Mouse (Mus musculus) brown adipose tissue, adult 24 weeks (tissue): ENCODE results near the gene Sbno2. TPM values are rescaled to one million over a fixed set of nuclear protein-coding genes. Genes with fewer than 3 reads are reported as not detected.

ENCODE experiments used
- H3K27ac ChIP-seq: fragments of 200-500 bp; replicated peaks from 2 replicates; pipeline ENCODE4 v1.5.1; 2012; ENCODE audit warnings: low read depth, mild to moderate bottlenecking, low read length
- H3K4me1 ChIP-seq: fragments of 200-500 bp; 2 replicates; pipeline ENCODE4 v1.6.1; 2012; ENCODE audit warnings: low read length, mixed read lengths; ENCODE audit not compliant: control insufficient read depth, insufficient read depth, insufficient read length
- H3K4me3 ChIP-seq: fragments of 200-500 bp; 2 replicates; pipeline ENCODE4 v1.5.1; 2012; ENCODE audit warnings: low read depth, mild to moderate bottlenecking, low read length, moderate library complexity; ENCODE audit not compliant: insufficient read depth
- polyA plus RNA-seq: library from polyadenylated mRNA; stranded (reverse); fragments of >200 nt; gene quantifications from 2 replicates; pipeline ENCODE4 v1.2.4, GENCODE M21; 2012; ENCODE audit not compliant: missing spikeins, insufficient read depth, insufficient read length

Sbno2 gene
- polyA plus RNA-seq, 1 experiment: 14.3 TPM

GRCm38 (mm10) chr10:80118552-80118951 is 13.2 kb upstream of the Sbno2 start:
- Histone ChIP-seq H3K27ac (no peak overlapping the region), H3K4me1 (peaks cover 12% of the 10 kb centered on the region), H3K4me3 (no peak overlapping the region)

GRCm38 (mm10) chr10:80117736-80118135 is 12.4 kb upstream of the Sbno2 start:
- Histone ChIP-seq H3K4me3 (peak overlapping the region; percentile 92), H3K27ac (no peak overlapping the region), H3K4me1 (peaks cover 12% of the 10 kb centered on the region)

GRCm38 (mm10) chr10:80116927-80117691 is 11.7 kb upstream of the Sbno2 start:
- peaks cover 12% of the 10 kb centered on the region for H3K4me1 ChIP-seq
- peak overlapping the region; percentile 78 for H3K27ac ChIP-seq
- peak overlapping the region; percentile 92 for H3K4me3 ChIP-seq

GRCm38 (mm10) chr10:80116563-80116926 is 11.2 kb upstream of the Sbno2 start:
- Histone ChIP-seq H3K4me1 (peaks cover 12% of the 10 kb centered on the region), H3K27ac (peak overlapping the region; percentile 78), H3K4me3 (peak overlapping the region; percentile 92)

- peak overlapping the region; percentile 78 for H3K27ac ChIP-seq
- H3K4me1 ChIP-seq: peaks cover 12% of the 10 kb centered on the region
- peak overlapping the region; percentile 92 for H3K4me3 ChIP-seq
These were observed 10.6 kb upstream of the Sbno2 start for GRCm38 (mm10) chr10:80115944-80116335.

GRCm38 (mm10) chr10:80115290-80115943 is 10.0 kb upstream of the Sbno2 start, which contains the start of gene Stk11:
Gene Stk11, plus strand, starts transcription at chr10:80115803.
- Histone ChIP-seq H3K4me1 (peaks cover 12% of the 10 kb centered on the region), H3K27ac (peak within 1 kb of the TSS; percentile 78), H3K4me3 (peak within 1 kb of the TSS; percentile 92)

GRCm38 (mm10) chr10:80114341-80115284 is 9.2 kb upstream of the Sbno2 start:
- H3K4me3 ChIP-seq: peak overlapping the region; percentile 61
- H3K4me1 ChIP-seq: peaks cover 12% of the 10 kb centered on the region
- H3K27ac ChIP-seq: peak overlapping the region; percentile 77

GRCm38 (mm10) chr10:80107678-80108077 is 2.3 kb upstream of the Sbno2 start:
- Histone ChIP-seq H3K4me1 (peaks cover 9% of the 10 kb centered on the region; the same call in 1 of the 2 replicates), H3K4me3 (no peak overlapping the region), H3K27ac (no peak overlapping the region)

GRCm38 (mm10) chr10:80105926-80106325 is 555 bp upstream of the Sbno2 start:
- Histone ChIP-seq H3K4me1 (peaks cover 18% of the 10 kb centered on the region), H3K27ac (no peak overlapping the region), H3K4me3 (no peak overlapping the region)

- H3K4me3 ChIP-seq: no peak overlapping the region
- H3K4me1 ChIP-seq: peaks cover 35% of the 10 kb centered on the region
- peak overlapping the region; percentile 78 for H3K27ac ChIP-seq
These were observed 1.2 kb downstream of the Sbno2 start for GRCm38 (mm10) chr10:80104181-80104580.

GRCm38 (mm10) chr10:80103032-80103431 is 2.3 kb downstream of the Sbno2 start:
- peak overlapping the region; percentile 91 for H3K27ac ChIP-seq
- H3K4me3 ChIP-seq: no peak overlapping the region
- H3K4me1 ChIP-seq: peaks cover 44% of the 10 kb centered on the region

GRCm38 (mm10) chr10:80102216-80102915 is 3.0 kb downstream of the Sbno2 start:
- Histone ChIP-seq H3K27ac (peak overlapping the region; percentile 98), H3K4me1 (peaks cover 49% of the 10 kb centered on the region), H3K4me3 (peak overlapping the region; percentile 100)

GRCm38 (mm10) chr10:80100982-80101381 is 4.4 kb downstream of the Sbno2 start:
- Histone ChIP-seq H3K4me3 (peak overlapping the region; percentile 100), H3K27ac (peak overlapping the region; percentile 98), H3K4me1 (peaks cover 61% of the 10 kb centered on the region)

GRCm38 (mm10) chr10:80098630-80099029 is 6.7 kb downstream of the Sbno2 start:
- Histone ChIP-seq H3K27ac (peak overlapping the region; percentile 98), H3K4me1 (peaks cover 69% of the 10 kb centered on the region), H3K4me3 (peak overlapping the region; percentile 9; the same call in 1 of the 2 replicates)
